ENCODE assay signal across 8 mouse cellular contexts in the genomic region with DNA sequence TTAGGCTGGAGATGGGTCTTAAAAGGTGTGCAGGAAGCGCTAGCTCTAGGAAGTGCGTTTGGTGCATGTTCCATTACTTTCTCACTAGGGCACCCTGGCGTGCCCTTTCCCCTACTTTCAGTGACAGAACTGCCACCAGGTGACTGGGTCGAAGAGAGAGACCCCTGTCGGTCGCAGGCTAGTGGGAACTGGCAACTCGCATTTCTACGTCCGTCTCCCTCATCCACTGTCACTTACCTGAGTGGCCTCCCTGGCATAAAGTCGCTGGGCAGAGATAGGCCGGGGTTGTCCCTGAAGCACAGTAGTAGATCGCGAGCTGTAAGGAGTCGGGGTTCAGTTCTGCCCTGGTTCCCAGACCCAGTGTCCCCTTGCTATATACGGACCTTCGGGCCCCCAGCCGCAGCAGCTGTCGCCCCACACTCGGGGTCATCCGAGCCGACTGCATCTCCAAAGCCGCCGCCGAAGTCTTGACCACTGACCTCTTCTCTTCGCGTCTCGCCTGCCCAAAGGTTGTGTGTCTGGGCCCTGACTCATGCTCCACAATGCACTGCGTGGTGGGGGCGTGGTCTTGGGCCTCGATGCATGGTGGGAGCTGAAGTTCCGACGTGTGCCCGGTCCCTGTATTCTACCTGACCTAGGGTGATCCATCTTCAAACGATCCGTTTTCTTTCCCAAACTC. TPM values are rescaled to one million over a fixed set of nuclear protein-coding genes. Genes with fewer than 3 reads are reported as not detected.
DNase-seq lines count a peak whose midpoint lies in the region; ATAC-seq and TF ChIP-seq lines count a peak whose summit lies in the region.

Acadvl (minus strand) TSS at position 532 of the 679 bp plus-strand sequence.

- H3K4me2 ChIP-seq in heart, embryonic 13.5 days = peak within 1 kb of the TSS; percentile 80
- H3K4me2 ChIP-seq in liver, embryonic 14.5 days (ENCODE audit: low read depth) = peak within 1 kb of the TSS; percentile 61
- H3K4me2 ChIP-seq in stomach, embryonic 15.5 days = peak within 1 kb of the TSS; percentile 74

- no peak for TF ChIP-seq EP300 in liver, embryonic 14.5 days (IDR thresholded peaks at IDR 0.05; ENCODE audit: low read depth)

- peak; percentile 89 for DNase-seq in CD4-positive, CD25-positive, alpha-beta regulatory T cell, adult 2 months (ENCODE audit: low read depth, low spot score)
- peak; percentile 94 for DNase-seq in kidney, postnatal 10 days
- peak; percentile 71 to 83 (median 78) for DNase-seq in liver, embryonic 14.5 days (ENCODE audit: low read depth in 3 of 3, low spot score in 3 of 3)
- peak; percentile 81 for DNase-seq in neural tube, embryonic 10.5 days (ENCODE audit: extremely low spot score, low spot score)

- H3K36me3 ChIP-seq in heart, embryonic 13.5 days = peaks cover 43% of the 10 kb centered on the region
- peaks cover 10% of the 10 kb centered on the region for H3K36me3 ChIP-seq in liver, embryonic 14.5 days (replicated peaks; ENCODE audit: control insufficient read depth, insufficient read depth, low read depth)
- peaks cover 34% of the 10 kb centered on the region for H3K36me3 ChIP-seq in stomach, embryonic 15.5 days

- peak; percentile 95 for ATAC-seq in erythroid progenitor cell, adult 5-6 weeks (replicated peaks; ENCODE audit: low FRiP score, poor library complexity, severe bottlenecking)
- ATAC-seq in heart, embryonic 13.5 days (ENCODE audit: extremely low read depth, insufficient number of reproducible peaks, low FRiP score, low TSS enrichment) = peak; percentile 70; the same call in 1 of the 2 replicates
- peak; percentile 89 for ATAC-seq in liver, embryonic 14.5 days (ENCODE audit: insufficient read depth)
- peak; percentile 79 for ATAC-seq in stomach, embryonic 15.5 days (ENCODE audit: insufficient read depth, low FRiP score, low read depth)

- peak within 1 kb of the TSS; percentile 82 for H3K4me3 ChIP-seq in brown adipose tissue, adult 24 weeks (ENCODE audit: insufficient read depth, low read depth, low read length)
- H3K4me3 ChIP-seq in heart, embryonic 13.5 days = peak within 1 kb of the TSS; percentile 69
- peak within 1 kb of the TSS; percentile 73 to 79 for H3K4me3 ChIP-seq in liver, embryonic 14.5 days (ENCODE audit: insufficient read depth in 1 of 2, low read depth in 2 of 2, low read length in 2 of 2)
- peak within 1 kb of the TSS; percentile 58 for H3K4me3 ChIP-seq in stomach, embryonic 15.5 days (replicated peaks)

- 0 out of 2 replicates have a peak, but pooled peaks cover 2% of the 10 kb centered on the region for H3K4me1 ChIP-seq in brown adipose tissue, adult 24 weeks (ENCODE audit: control insufficient read depth, insufficient read depth, insufficient read length, low read length)
- H3K4me1 ChIP-seq in heart, embryonic 13.5 days = peaks cover 53% of the 10 kb centered on the region
- H3K4me1 ChIP-seq in liver, embryonic 14.5 days (replicated peaks; ENCODE audit: control insufficient read depth in 2 of 2, insufficient read depth in 2 of 2, low read length in 1 of 2) = peaks cover 8 to 9% of the 10 kb centered on the region in 2 experiments
- H3K4me1 ChIP-seq in stomach, embryonic 15.5 days = peaks cover 27% of the 10 kb centered on the region

- H3K9ac ChIP-seq in heart, embryonic 13.5 days = peak within 1 kb of the TSS; percentile 90
- H3K9ac ChIP-seq in liver, embryonic 14.5 days (replicated peaks) = peak within 1 kb of the TSS; percentile 88
- peak within 1 kb of the TSS; percentile 24; the same call in 1 of the 2 replicates for H3K9ac ChIP-seq in stomach, embryonic 15.5 days

- peak; percentile 62 for TF ChIP-seq CTCF in liver, embryonic 14.5 days (IDR thresholded peaks at IDR 0.05; ENCODE audit: low read depth)

- no peaks in the 10 kb centered on the region for H3K9me3 ChIP-seq in heart, embryonic 13.5 days
- no peaks in the 10 kb centered on the region for H3K9me3 ChIP-seq in liver, embryonic 14.5 days (ENCODE audit: control insufficient read depth, low read length)
- no peaks in the 10 kb centered on the region for H3K9me3 ChIP-seq in stomach, embryonic 15.5 days

- no peaks in the 10 kb centered on the region for H3K27me3 ChIP-seq in heart, embryonic 13.5 days (replicated peaks)
- H3K27me3 ChIP-seq in liver, embryonic 14.5 days (ENCODE audit: control insufficient read depth, insufficient read depth, low read length) = no peaks in the 10 kb centered on the region
- H3K27me3 ChIP-seq in stomach, embryonic 15.5 days (replicated peaks) = no peaks in the 10 kb centered on the region

- peak within 1 kb of the TSS; percentile 98 for H3K27ac ChIP-seq in brown adipose tissue, adult 24 weeks (replicated peaks; ENCODE audit: low read depth, low read length)
- peak within 1 kb of the TSS; percentile 83 for H3K27ac ChIP-seq in heart, embryonic 13.5 days (replicated peaks)
- peak within 1 kb of the TSS; percentile 14 for H3K27ac ChIP-seq in liver, embryonic 14.5 days
- peak within 1 kb of the TSS; percentile 31; the same call in 1 of the 2 replicates for H3K27ac ChIP-seq in stomach, embryonic 15.5 days

- WGBS in heart, embryonic 13.5 days = under 1% methylated on average over 35 of the region's 35 CpGs
- WGBS in liver, embryonic 14.5 days (ENCODE audit: insufficient replicate concordance) = under 1% methylated on average over 35 of the region's 35 CpGs
- WGBS in stomach, embryonic 15.5 days = under 1% methylated on average over 35 of the region's 35 CpGs

RNA-seq across cellular contexts. Expression of gene Acadvl, which starts in this region (rescaled TPM):
- polyA plus RNA-seq in brown adipose tissue, adult 24 weeks (2012; ENCODE audit: insufficient read depth, insufficient read length, missing spikeins) = 1,981 and 2,287 TPM in 2 replicates
- 24.9 and 52.8 TPM in 2 replicates for total RNA-seq in erythroid progenitor cell, adult 5-6 weeks (2015; ENCODE audit: low replicate concordance)
- total RNA-seq in erythroid progenitor cell, adult 5-6 weeks (2017; ENCODE audit: low replicate concordance) = 20.7 and 23.4 TPM in 2 replicates
- polyA plus RNA-seq in heart, embryonic 13.5 days (2015; fragmentation: Nextera tagmentation; extraction: Ambion mirVana) = 131 and 140 TPM in 2 replicates
- 27.8 and 40.6 TPM in 2 replicates for polyA plus RNA-seq in liver, embryonic 14.5 days (2012; rRNA removed)
- 84.1 and 98.1 TPM in 2 replicates for polyA plus RNA-seq in liver, embryonic 14.5 days (2014; fragmentation: Nextera tagmentation; extraction: Ambion mirVana)
- 84.8 and 95.4 TPM in 2 replicates for polyA plus RNA-seq in stomach, embryonic 15.5 days (2015; fragmentation: Nextera tagmentation; extraction: Ambion mirVana)

Comparison
In these comparisons a context has a peak if more than half of its experiments do, and no peak if none do; other contexts are left out.
1. Peak in every context shown above with its lines: DNase-seq, ATAC-seq, H3K4me3 ChIP-seq and H3K27ac ChIP-seq.
2. RNA of gene Acadvl (polyA plus RNA-seq): 1,981 to 2,287 TPM in brown adipose tissue, adult 24 weeks; 131 to 140 TPM in heart, embryonic 13.5 days, 84.8 to 95.4 TPM in stomach, embryonic 15.5 days and 27.8 to 98.1 TPM in liver, embryonic 14.5 days; every median in the first group is over 10 times any median in the second.
3. H3K27ac ChIP-seq: peak in every context shown above with its lines; median percentile 98 in brown adipose tissue, adult 24 weeks; 83 in heart, embryonic 13.5 days; 31 in stomach, embryonic 15.5 days; 14 in liver, embryonic 14.5 days.
4. H3K9ac ChIP-seq: peak in every context shown above with its lines; median percentile 90 in heart, embryonic 13.5 days; 88 in liver, embryonic 14.5 days; 24 in stomach, embryonic 15.5 days.